Mouse (Mus musculus): ENCODE measurements around the gene Nkx2-3.

Nkx2-3 gene

GRCm38 (mm10) chr19:43612051-43612450 lies at the start of gene Nkx2-3:
Gene Nkx2-3 (plus strand): TSS chr19:43612325.
- DNase-seq, result no peak

GRCm38 (mm10) chr19:43563166-43563565 lies 49.0 kb upstream of the Nkx2-3 start:
- DNase-seq, result no peak

- DNase-seq, result no peak
These were observed 43.8 kb upstream of the Nkx2-3 start for GRCm38 (mm10) chr19:43568298-43568697.

GRCm38 (mm10) chr19:43569133-43569532 lies 43.0 kb upstream of the Nkx2-3 start:
- DNase-seq, result no peak

- DNase-seq, result peak; percentile 72
These were observed 41.0 kb upstream of the Nkx2-3 start for GRCm38 (mm10) chr19:43570831-43571790.

GRCm38 (mm10) chr19:43579081-43579796 lies 32.9 kb upstream of the Nkx2-3 start:
- DNase-seq, result no peak

GRCm38 (mm10) chr19:43581185-43581584 lies 30.9 kb upstream of the Nkx2-3 start:
- DNase-seq, result no peak

GRCm38 (mm10) chr19:43583192-43583591 lies 28.9 kb upstream of the Nkx2-3 start:
- no peak for DNase-seq

GRCm38 (mm10) chr19:43583595-43583994 lies 28.5 kb upstream of the Nkx2-3 start:
- no peak for DNase-seq

GRCm38 (mm10) chr19:43584788-43585187 lies 27.3 kb upstream of the Nkx2-3 start:
- no peak for DNase-seq

GRCm38 (mm10) chr19:43592026-43592425 lies 20.1 kb upstream of the Nkx2-3 start:
- no peak for DNase-seq

GRCm38 (mm10) chr19:43596981-43597380 lies 15.1 kb upstream of the Nkx2-3 start:
- no peak for DNase-seq

GRCm38 (mm10) chr19:43598741-43599660 lies 13.1 kb upstream of the Nkx2-3 start:
- DNase-seq, result no peak

- DNase-seq, result no peak
These were observed 12.2 kb upstream of the Nkx2-3 start for GRCm38 (mm10) chr19:43599776-43600544.

GRCm38 (mm10) chr19:43600545-43601331 lies 11.4 kb upstream of the Nkx2-3 start:
- DNase-seq, result no peak

GRCm38 (mm10) chr19:43601440-43601839 lies 10.7 kb upstream of the Nkx2-3 start:
- DNase-seq, result no peak

GRCm38 (mm10) chr19:43601996-43602590 lies 10.0 kb upstream of the Nkx2-3 start:
- no peak for DNase-seq

- DNase-seq, result no peak
These were observed 8.6 kb upstream of the Nkx2-3 start for GRCm38 (mm10) chr19:43603521-43603920.

- DNase-seq, result no peak
These were observed 7.5 kb upstream of the Nkx2-3 start for GRCm38 (mm10) chr19:43604492-43605120.
